Mouse (Mus musculus) ES-E14 (cell line): ENCODE measurements around the gene Cbfa2t2.

Experiments
- CHD2 ChIP-seq: IDR thresholded peaks from 2 replicates; pipeline ENCODE4 v1.6.1; 2014; ENCODE audit warnings: mild to moderate bottlenecking, low read depth, low read length, inconsistent platforms
- HCFC1 ChIP-seq: IDR thresholded peaks from 2 replicates; pipeline ENCODE4 v1.6.1; 2012; ENCODE audit warnings: low read length, inconsistent platforms, borderline replicate concordance; ENCODE audit not compliant: insufficient read depth
- MAFK ChIP-seq: IDR thresholded peaks from 2 replicates; pipeline ENCODE4 v1.6.1; 2014; ENCODE audit warnings: mild to moderate bottlenecking, low read depth, low read length, inconsistent platforms; ENCODE audit not compliant: insufficient read depth
- ZC3H11A ChIP-seq: IDR thresholded peaks from 2 replicates; pipeline ENCODE4 v1.6.1; 2012; ENCODE audit warnings: low read depth, mild to moderate bottlenecking, inconsistent platforms, low read length, borderline replicate concordance
- ZNF384 ChIP-seq: IDR thresholded peaks from 2 replicates; pipeline ENCODE4 v1.6.1; 2012; ENCODE audit warnings: low read depth, low read length, inconsistent platforms

- TF ChIP-seq ZC3H11A (no peak), HCFC1 (no peak), CHD2 (no peak), MAFK (no peak), ZNF384 (no peak)
Measured at GRCm38 (mm10) chr2:154474251-154475061, 38.2 kb downstream of the Cbfa2t2 start.
